Mouse (Mus musculus): Measurements from ENCODE around the gene Rgs19.
A peak's percentile ranks its signal among the peaks of the same experiment; 100 is the strongest.

Rgs19 gene

DNA sequence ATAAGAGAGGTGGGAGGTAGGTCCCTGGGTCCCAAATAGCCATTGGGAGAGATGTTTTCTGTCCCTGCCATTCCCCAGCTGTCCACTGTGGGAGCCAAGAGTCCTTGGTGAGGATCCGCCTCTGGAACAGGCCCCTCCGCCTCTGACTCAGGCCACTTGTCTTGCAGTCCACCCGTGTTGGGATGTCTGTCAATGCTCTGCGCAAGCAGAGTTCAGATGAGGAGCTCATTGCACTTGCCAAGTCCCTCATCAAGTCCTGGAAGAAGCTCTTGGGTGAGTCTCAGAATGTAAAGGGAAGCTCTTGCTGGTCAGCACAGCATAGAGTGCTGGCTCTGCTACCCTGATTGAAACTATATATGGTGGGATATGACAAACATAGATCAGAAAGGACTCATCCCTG is 10.4 kb downstream of the Rgs19 start:
- no peak for DNase-seq (ENCODE audit: low spot score in 2 of 2)

DNA sequence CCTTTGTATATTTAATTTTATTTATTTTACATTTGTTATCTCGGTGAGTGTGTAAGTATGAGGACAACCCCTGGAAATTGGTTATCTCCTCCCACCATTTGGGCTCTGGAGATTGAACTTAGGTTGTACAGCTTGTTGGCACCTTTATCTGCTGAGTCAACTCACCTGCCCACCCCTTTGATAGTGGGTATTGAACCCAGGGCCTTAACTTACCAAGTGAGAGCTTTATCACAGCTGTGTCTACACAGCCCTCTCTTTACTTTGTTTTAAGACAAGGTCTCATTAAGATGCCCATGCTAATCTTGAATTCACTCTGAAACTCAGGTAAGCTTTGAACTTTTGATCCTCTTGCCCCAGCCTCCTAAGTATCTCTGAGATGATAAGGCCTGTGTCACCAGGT is 11.8 kb downstream of the Rgs19 start:
- no peak for DNase-seq (ENCODE audit: low spot score in 2 of 2)

DNA sequence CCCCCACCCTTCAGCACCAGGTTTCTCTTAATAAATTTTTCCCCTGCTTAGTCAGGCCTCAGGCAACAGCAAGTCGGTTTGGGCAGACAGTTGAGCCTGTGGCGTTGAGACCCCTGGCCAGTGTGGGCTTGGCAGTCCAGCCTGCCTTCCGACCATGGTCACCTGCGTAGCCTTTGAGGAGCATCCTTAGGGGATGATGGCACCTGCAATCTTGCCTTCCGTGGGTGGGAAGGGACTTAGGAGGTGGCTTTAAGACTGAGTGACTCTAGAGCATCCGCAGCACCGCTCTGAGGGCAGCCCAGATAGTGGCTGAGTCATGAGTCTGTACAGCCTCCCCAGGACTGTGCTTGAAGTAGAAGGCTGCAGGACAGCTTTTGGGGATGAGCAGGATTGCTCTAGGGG is 13.1 kb downstream of the Rgs19 start:
- DNase-seq (ENCODE audit: low spot score in 2 of 2), result no peak

DNA sequence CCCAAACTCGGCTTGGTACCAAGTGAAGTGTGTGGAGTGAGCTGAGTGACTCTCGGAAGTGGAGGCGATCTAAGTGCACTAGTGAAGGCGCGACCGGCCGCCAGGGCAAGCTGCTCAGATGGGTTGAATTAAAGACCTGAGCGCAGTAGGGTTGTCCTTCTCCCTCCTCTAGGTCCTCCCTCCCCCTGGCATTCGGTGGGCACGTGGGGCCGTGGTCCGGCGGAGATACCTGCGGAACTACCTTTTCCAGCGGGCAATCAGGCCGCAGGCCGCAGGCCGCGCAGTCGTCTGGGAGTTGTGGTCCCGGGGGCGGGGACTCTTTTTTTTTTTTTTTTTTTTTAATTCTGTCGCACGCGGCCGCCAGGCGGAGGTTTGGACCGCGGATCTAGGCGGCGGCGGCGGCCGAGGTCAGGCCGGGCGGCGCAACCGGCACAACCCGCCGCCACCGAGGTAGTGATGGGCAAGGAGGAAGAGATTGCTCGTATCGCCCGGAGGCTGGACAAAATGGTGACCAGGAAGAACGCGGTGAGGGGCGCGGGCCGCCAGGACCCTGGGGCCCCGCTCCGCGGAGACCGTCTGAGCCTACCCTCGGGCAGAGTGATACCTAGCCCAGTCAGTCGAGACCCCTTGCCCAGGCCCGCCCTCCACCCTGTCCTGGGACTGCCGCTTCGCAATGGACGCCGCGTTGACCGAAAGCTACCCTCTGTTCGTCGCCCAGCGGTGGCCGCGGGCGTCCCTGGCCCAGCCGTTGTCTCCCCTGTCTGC is 13.6 kb downstream of the Rgs19 start, which contains the start of gene Tcea2:
Gene Tcea2 (plus strand): TSS at position 360 of the 765 bp plus-strand sequence.
- peak; percentile 51 to 57 for DNase-seq (ENCODE audit: low spot score in 2 of 2)

DNA sequence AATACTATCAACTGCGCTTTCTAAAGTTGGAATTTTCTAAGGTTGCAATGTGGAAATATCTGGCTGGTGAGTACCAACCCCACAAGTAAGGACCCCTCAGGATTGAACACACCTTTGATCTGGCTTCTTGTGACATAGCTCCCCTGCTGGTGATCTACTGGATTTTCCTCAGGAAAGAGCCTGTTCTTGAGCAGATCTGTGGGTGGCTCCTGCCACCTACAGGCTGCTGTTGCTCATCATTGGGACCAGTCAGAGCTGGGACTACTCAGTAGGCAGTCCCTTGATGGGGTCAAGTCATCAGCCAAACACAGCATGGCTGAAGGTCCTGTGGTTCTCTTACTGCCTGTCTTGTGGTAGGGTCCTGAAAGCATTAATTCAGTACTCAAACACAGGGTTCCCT is 15.0 kb downstream of the Rgs19 start:
- DNase-seq (ENCODE audit: low spot score in 2 of 2), result peak; percentile 56 to 74

DNA sequence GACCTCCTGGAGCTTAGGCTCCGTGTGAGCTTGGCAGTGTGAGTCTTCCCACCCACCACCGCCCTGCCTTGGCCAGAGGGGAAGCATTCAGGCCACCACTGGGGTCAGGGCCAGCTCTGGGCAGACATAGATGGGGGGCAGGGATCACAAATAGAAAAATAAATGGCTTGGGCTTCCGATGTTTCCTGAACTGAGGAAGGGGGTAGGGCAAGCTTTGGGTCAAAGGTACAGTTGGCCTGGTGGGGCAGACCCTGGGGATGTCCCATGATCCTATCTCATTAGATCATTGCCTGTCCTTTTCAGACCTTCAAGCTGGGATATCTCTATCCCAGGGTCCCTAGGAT is 16.1 kb downstream of the Rgs19 start:
- no peak for DNase-seq (ENCODE audit: low spot score in 2 of 2)

DNA sequence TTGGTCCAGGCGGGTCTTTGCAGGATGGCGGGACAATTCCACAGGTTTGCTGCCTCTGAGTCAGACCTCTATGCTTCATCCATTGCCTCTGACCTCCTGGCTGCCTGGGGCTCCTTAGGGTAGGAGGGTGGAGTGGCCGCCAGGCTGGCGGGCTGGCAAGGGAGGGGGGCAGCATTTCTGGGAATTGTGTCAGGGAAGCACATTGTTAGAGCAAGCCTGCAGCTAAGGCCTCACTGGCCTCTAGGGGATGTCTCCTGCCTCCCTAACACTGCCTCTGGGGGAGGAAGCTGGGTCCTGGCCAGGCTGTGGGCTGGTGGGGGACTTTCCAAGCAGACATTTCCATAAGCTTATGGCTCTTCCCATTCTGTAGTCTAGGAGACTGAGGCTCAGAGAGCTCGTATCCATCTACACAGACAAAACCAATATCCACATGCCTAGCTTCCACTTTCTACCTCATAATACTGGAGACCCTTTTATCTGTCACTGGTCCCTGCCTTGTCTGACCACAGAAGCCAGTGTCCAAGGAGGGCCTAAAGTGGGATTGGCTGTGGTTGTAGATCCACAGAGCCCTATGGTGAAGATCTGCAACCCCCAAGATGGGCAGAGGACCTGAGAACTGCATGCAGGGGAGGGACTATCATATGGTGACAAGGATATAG is 16.6 kb downstream of the Rgs19 start:
- no peak for DNase-seq (ENCODE audit: low spot score in 2 of 2)

DNA sequence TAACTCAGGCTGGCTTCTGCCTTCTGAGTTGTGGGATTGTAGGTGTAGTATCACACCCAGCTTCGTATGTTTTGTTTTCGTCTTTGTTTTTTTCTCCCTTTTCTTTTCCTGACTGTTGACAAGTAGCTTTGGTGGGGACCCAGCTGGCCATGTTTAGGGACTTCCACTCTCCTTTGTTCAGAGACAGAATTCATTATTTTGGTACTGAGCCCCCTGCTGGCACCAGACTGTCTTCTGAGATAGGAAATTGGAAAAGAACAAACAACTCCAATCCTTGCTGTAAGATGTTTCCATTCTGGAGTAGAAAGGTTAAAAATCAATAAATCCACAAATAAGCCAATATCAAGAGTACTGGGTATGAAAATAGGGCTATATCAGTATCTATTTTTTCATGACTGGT is 17.4 kb downstream of the Rgs19 start:
- no peak for DNase-seq (ENCODE audit: low spot score in 2 of 2)

DNA sequence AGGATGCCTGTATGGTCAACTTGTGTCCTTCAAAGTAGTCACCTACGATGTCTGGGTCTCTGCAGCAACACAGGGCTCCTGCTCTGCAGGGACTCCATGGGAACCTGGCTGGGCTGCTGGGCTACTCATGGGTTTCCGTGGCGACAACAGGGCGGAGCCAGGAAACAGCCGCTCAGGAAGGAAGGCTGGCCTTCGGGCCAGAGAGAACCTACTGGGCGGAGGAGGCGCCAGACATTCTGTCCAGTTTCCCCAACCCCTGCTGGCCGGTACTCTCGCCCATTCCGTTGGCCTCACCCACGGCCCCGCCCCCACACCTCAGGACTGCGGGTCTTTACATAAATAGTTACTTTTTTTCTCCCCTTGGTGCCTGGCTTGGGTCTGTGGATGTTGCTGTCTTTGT is 18.3 kb downstream of the Rgs19 start:
- DNase-seq (ENCODE audit: low spot score in 2 of 2), result no peak

DNA sequence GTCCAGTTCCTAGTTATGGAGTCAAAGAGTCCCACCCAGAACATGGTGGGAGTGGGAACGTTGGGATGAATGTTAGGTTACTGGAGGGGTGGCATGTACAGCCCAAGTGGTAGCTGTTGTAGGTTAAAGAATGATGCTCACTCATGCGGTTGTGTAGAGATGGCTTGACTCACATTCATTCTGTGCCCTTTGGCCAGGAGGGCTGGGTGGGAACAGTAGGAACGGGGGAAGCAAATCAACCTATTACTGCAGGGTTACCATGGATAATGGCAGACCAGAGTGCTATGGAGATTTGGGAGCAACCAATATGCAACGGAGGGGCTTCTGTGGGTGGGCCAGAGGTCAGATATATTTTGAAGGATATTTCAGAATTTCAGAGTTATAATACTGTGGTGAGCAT is 18.8 kb downstream of the Rgs19 start:
- DNase-seq (ENCODE audit: low spot score in 2 of 2), result no peak

DNA sequence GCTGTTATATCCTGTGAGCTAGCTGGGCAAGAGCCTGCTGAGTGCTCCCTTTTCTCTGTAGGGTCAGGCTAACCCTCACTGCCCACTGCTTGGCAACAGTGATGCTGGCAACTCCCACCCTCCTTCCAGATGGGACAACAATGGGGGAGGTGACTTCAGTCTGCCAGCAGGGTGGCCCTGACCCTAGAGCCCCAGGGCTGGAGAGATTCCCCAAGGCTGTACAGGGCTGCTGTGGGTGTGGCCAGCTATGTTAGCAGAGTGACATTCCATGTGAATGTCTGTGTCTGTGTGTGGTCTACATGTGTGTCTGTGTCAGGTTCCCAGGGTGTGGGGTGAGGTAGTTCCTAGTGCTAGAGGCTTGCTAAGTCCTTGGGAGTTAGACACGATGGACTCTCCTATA is 20.3 kb downstream of the Rgs19 start:
- no peak for DNase-seq (ENCODE audit: low spot score in 2 of 2)

DNA sequence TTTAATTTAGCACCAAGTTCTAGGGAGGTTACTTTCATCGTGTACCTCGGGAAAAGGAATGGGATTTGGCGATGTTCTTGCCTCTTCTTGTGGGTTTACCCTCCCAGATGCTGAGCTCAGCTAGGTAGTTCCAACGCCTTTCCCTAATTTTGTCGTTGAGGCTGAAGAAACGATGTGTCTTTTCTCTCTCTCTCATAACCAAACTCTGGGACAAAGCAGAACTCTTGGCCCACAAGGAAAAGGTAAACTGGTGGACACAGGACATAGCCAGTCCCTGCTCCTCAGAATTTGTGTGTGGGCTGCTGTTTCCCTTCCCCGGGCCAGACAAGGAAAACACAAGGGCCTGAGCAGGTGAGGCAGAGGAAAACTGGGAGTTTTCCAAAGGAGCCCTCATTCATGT is 21.8 kb downstream of the Rgs19 start:
- no peak for DNase-seq (ENCODE audit: low spot score in 2 of 2)

DNA sequence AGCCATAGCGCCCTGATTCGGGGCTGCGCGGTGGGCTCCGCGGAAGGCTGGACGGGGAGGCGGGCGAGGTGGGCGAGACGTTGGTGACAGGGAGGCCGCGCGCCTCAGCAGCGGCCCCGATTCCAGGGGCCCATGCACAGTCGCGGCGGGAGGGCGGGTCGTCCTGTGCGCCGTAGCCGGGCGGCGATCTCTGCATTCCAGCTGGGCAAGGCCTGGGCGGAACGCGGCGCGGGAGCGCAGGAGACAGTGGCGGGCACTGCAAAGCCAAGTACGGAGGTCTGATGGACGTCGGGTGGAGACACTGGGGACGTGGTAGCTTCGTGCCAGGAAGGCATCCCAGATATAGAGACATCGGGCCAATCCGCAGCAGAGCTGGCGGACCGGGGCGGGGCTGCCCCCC is 22.5 kb downstream of the Rgs19 start, which contains the start of gene Sox18:
Gene Sox18 (minus strand): TSS at position 315 of the 400 bp plus-strand sequence.
- no peak for DNase-seq (ENCODE audit: low spot score in 2 of 2)

DNA sequence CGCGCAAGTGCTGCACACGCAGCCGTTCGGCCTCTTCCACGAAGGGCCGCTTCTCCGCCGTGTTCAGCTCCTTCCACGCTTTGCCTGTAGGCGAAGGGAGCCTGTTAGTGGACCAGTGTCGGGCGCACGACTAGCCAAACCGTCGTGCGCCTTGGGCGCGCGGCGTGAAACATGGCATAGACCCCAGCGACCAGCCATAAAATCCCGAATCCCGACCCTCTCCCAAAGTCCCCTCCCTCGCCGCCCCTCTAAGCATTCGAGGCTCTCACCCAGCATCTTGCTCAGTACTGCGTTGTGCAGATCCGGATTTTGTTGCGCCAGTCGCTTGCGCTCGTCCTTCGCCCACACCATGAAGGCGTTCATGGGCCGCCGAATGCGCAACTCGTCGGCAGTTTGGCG is 22.9 kb downstream of the Rgs19 start:
- no peak for DNase-seq (ENCODE audit: low spot score in 2 of 2)

DNA sequence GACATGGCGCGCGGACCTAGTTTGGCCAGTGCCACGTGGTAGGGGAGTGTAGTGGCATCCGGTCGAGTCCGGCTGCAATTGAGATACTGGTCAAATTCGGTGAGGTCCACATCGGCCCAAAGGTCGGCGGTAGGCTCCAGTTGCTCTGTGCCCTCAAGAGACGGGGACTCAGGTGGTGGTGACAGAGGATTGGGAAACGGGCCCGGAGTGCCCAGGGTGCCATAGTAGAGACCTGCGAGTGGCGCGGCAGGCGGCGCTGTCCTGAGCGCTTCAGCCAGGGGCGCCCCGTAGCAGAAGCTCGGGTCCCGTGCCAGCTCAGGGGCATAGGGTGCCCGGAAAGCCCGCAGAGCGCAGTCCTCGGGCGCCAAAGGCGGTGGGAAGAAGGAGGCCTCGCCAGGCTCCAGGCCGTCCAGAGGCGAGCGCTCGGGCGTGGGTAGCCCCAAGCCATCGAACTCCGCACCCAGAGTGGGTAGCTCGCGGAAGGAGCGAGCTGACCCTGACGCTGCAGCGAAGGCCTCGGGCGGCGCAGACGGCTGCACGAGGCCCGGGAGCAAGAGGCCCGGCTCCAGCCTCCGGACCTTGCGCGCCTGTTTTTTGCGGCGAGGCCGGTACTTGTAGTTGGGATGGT is 23.4 kb downstream of the Rgs19 start:
- no peak for DNase-seq (ENCODE audit: low spot score in 2 of 2)

DNA sequence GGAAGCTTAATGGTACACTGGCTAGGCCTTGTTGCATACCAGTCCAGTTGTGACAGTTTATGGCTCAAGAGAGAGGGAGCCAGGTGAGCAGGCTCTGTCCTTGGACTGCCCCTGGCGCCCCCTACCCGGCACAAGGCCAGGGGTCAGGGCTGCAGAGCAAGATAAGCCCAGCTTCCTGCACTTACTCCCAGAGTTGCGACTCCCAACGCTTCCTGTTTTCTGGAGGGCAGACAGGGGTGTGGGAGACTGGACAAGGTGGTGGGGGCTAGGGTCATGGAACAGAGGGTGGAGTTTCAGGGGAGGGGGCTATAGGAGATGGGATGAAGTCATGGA is 30.5 kb downstream of the Rgs19 start:
- no peak for DNase-seq (ENCODE audit: low spot score in 2 of 2)

DNA sequence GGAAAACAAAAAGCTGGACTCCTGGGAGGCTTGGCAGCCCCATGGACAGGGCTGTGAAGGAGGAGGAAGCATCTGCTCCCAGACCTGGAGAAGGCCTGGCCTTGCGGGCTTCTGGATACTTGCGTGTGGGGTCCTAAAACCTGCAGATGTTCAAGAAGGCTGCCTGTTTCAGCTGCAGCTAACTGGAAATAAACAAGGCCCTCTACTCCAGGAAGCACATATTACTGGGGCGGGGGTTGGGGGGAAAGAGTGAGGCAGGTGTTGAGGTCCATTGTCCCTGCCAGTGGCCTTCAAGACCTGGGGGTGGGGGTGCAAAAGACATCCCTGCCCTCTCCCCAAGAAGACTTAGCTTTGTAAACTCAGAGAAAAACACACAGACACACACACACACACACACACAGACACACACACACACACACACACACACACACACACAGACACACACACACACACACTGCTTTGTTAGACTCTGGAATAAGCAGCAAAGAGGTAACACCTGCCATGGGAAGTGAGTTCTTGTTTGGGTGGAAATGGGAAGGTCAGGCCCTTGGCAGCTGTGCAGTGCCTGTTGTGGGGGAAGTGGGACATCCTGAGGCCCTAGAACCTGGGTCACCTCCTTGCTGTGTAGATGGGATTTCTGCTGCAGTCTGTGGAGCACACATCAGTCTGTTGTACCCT is 31.0 kb downstream of the Rgs19 start:
- no peak for DNase-seq (ENCODE audit: low spot score in 2 of 2)

DNA sequence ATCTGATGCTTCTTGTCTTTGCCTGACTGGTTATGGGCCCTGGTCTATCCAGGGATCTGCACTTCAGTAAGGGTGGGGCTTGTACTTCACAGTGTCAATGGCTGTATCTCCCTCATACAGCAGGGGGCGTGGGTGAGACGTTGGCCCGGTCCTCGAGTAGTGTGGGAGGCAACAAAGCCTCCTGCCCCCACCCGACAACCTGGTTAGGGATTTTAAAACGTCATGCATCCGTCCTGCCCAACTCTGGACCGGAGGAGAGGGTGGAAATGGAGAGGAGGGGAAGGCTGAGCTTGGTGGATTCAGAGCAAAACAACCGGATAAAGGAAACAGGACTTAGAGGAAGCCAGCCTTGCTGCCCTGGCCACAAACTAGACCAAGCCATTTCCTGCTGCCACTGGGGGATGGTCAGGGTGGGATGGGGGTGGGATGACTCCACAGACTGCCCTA is 34.1 kb downstream of the Rgs19 start:
- DNase-seq (ENCODE audit: low spot score in 2 of 2), result peak; percentile 51 to 71

DNA sequence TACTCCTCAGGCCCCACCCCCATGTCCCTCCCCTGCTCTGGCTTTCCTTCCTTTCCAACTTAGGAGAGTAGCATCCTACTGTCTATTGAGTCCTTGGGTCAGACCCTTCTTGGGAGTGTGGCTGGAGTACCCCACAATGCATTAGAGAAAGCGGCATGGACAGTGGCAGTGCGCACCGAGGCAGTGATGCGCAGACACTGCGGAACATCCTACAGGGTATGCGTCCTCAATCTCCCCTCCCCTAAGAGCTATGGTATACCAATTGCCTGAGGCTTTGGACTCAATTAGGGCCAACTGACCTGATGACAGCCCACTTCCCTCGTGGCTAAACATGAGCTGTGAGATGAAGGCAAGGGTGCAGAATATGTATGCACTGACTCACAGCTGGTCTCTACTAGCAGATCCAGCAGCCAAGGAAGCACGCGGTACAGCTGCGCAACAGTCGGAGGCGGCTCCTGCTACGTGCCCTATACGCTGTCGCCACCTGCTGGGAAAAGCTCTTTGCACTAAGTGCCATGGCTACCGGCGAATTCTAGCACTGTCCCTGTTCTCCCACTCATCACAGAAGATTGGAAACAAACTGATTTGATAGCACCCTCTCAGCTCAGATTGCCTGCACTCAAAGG is 34.7 kb downstream of the Rgs19 start:
- DNase-seq (ENCODE audit: low spot score in 2 of 2), result peak; percentile 30 to 60

DNA sequence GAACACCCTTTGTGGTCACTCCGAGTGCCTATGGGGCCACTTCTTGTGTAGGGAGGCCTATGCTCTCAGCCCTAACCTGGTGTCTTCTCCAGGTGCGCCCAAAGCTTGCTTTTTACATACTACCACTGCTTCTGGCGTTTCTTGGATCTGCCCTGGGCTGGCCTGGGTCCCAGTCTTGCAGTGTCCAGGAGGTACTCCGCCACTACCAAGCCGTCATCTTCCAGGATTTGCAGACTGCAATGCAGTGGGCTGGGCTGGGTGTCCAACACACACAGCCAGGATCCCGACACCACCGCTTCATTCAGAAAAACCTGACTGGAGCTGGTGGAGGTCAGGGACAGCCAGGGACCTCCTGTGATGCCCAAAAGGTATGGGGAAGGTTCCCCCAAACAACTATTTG is 35.2 kb downstream of the Rgs19 start:
- DNase-seq (ENCODE audit: low spot score in 2 of 2), result no peak

DNA sequence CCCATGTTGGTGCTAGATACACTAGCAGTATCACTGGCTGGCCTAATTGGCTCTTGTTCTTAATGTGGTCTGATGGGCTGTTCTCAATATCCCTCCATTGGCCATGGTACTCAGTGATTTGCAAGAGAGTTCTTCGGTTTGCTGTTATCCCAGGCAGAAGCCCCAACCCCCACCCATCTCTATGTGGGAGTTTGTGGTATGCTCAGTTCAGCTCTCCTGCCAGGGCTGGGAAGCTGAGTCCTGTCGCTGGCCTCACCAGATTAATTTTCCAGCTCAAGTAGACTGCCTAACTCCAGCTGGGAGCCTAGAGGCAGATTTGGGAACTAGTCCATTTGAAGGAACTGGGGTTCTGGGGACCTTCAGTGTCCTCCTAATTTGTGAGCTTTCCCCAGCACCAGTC is 36.3 kb downstream of the Rgs19 start:
- DNase-seq (ENCODE audit: low spot score in 2 of 2), result no peak

DNA sequence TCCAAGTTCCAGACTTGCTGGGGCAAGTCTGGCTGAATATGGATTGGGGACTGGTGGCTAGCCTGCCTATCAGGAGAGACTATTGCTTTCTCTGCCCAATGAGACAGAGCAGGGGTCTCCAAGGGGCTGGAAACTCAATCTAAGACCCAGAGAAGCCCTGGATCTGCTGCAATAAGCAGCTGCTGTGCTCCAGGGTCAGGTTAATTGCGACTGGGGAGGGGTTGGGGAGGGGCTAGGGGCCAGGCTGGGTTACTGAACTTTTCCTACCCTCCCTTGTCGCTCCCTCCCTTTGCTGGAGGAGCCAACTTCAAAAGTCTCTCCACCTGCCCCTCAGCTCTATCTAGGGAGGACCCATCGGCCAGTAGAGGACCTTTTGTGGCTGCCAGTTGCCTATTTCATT is 37.0 kb downstream of the Rgs19 start, which contains the start of gene Gm29797:
Gene Gm29797 (plus strand): TSS at position 301 of the 400 bp plus-strand sequence.
- DNase-seq (ENCODE audit: low spot score in 2 of 2), result no peak
